Mouse (Mus musculus) T-helper 1 cell (primary cell): ENCODE data around the gene Mcmbp.

Source experiments
- in situ Hi-C: fragments of 300-600 bp; cut with MboI, MseI; formaldehyde crosslinking; loops from one replicate; pipeline ENCODE4 v1.15.1; 2025; ENCODE audit warnings: high pct_unique_total_duplicates

The Mcmbp gene

GRCm38 (mm10) chr7:128717991-128718390, 22.3 kb downstream of the Mcmbp start:
- in situ Hi-C loops: no loop called here

GRCm38 (mm10) chr7:128705735-128706134, 34.6 kb downstream of the Mcmbp start:
- in situ Hi-C loops: loop anchor here (10.0 kb wide), 1 partner anchor 341 kb away; no protein-coding TSS in a partner anchor

- in situ Hi-C loops: loop anchor here (10.0 to 25.0 kb wide), 2 partner anchors 238 to 335 kb away; partner anchors contain the start of gene Tial1
Observed at GRCm38 (mm10) chr7:128699959-128700358, 40.3 kb downstream of the Mcmbp start.

- in situ Hi-C loops: loop anchor here (25.0 kb wide), 1 partner anchor 233 kb away; the partner anchor contains the start of gene Tial1
Observed at GRCm38 (mm10) chr7:128694848-128695247, 45.4 kb downstream of the Mcmbp start.

GRCm38 (mm10) chr7:128692163-128692562, 48.1 kb downstream of the Mcmbp start:
- in situ Hi-C loops: loop anchor here (25.0 kb wide), 1 partner anchor 230 kb away; the partner anchor contains the start of gene Tial1

- in situ Hi-C loops: loop anchor here (25.0 kb wide), 1 partner anchor 228 kb away; the partner anchor contains the start of gene Tial1
Observed at GRCm38 (mm10) chr7:128690796-128691195, 49.5 kb downstream of the Mcmbp start.

GRCm38 (mm10) chr7:128690070-128690469, 50.2 kb downstream of the Mcmbp start:
- in situ Hi-C loops: loop anchor here (25.0 kb wide), 1 partner anchor 228 kb away; the partner anchor contains the start of gene Tial1

GRCm38 (mm10) chr7:128689347-128689746, 50.9 kb downstream of the Mcmbp start:
- in situ Hi-C loops: loop anchor here (5.0 to 25.0 kb wide), 2 partner anchors 227 to 307 kb away; partner anchors contain the start of gene Tial1

GRCm38 (mm10) chr7:128687821-128688564, 52.3 kb downstream of the Mcmbp start:
- in situ Hi-C loops: loop anchor here (5.0 to 25.0 kb wide), 2 partner anchors 226 to 306 kb away; partner anchors contain the start of gene Tial1

GRCm38 (mm10) chr7:128678546-128678945, 61.7 kb downstream of the Mcmbp start:
- in situ Hi-C loops: loop anchor here (25.0 kb wide), 1 partner anchor 216 kb away; the partner anchor contains the start of gene Tial1

- in situ Hi-C loops: no loop called here
Observed at GRCm38 (mm10) chr7:128672408-128673010, 67.8 kb downstream of the Mcmbp start.

GRCm38 (mm10) chr7:128671952-128672351, 68.3 kb downstream of the Mcmbp start:
- in situ Hi-C loops: no loop called here

GRCm38 (mm10) chr7:128668831-128669230, 71.5 kb downstream of the Mcmbp start:
- in situ Hi-C loops: no loop called here

- in situ Hi-C loops: no loop called here
Observed at GRCm38 (mm10) chr7:128667788-128668187, 72.5 kb downstream of the Mcmbp start.

GRCm38 (mm10) chr7:128664861-128665377, 75.4 kb downstream of the Mcmbp start:
- in situ Hi-C loops: no loop called here

- in situ Hi-C loops: no loop called here
Observed at GRCm38 (mm10) chr7:128663906-128664305, 76.4 kb downstream of the Mcmbp start.

- in situ Hi-C loops: no loop called here
Observed at GRCm38 (mm10) chr7:128656970-128657369, 83.3 kb downstream of the Mcmbp start.
